Mouse (Mus musculus): ENCODE data around the gene Olfr632.
"Not testable (repeated sequence)": the region's sequence is repeated elsewhere in the genome, so short reads cannot be mapped to it uniquely, and the experiment has no call there.

Olfr632 gene

GRCm38 (mm10) chr7:103934264-103934663, at the start of gene Olfr632:
Olfr632 (plus strand) TSS chr7:103934347.
- in situ Hi-C loops (cut with MboI; ENCODE audit: low pct_unique_long_range_greater_than_20kb in 1 of 2, low sequenced_read_pairs in 2 of 2, unreplicated experiment in 1 of 2): no loop called here

- in situ Hi-C loops (cut with MboI; ENCODE audit: low pct_unique_long_range_greater_than_20kb in 1 of 2, low sequenced_read_pairs in 2 of 2, unreplicated experiment in 1 of 2): no loop called here
Observed at GRCm38 (mm10) chr7:103886152-103886551, 48.0 kb upstream of the Olfr632 start, which contains the start of gene Olfr66. Olfr66 (minus strand) TSS chr7:103886252.

GRCm38 (mm10) chr7:103894385-103894784, 39.8 kb upstream of the Olfr632 start, which contains the start of gene Olfr64:
Olfr64 (minus strand) TSS chr7:103894485.
- in situ Hi-C loops (cut with MboI; ENCODE audit: low pct_unique_long_range_greater_than_20kb in 1 of 2, low sequenced_read_pairs in 2 of 2, unreplicated experiment in 1 of 2): no loop called here

GRCm38 (mm10) chr7:103903187-103903586, 31.0 kb upstream of the Olfr632 start, which contains the start of gene Olfr65:
Olfr65 (plus strand) TSS chr7:103903487.
- in situ Hi-C loops (cut with MboI; ENCODE audit: low pct_unique_long_range_greater_than_20kb in 1 of 2, low sequenced_read_pairs in 2 of 2, unreplicated experiment in 1 of 2): no loop called here

GRCm38 (mm10) chr7:103910047-103910446, 24.1 kb upstream of the Olfr632 start:
- in situ Hi-C loops (cut with MboI; ENCODE audit: low pct_unique_long_range_greater_than_20kb in 1 of 2, low sequenced_read_pairs in 2 of 2, unreplicated experiment in 1 of 2): no loop called here

GRCm38 (mm10) chr7:103912969-103913511, 21.1 kb upstream of the Olfr632 start:
- in situ Hi-C loops (cut with MboI; ENCODE audit: low pct_unique_long_range_greater_than_20kb in 1 of 2, low sequenced_read_pairs in 2 of 2, unreplicated experiment in 1 of 2): no loop called here

GRCm38 (mm10) chr7:103915338-103915737, 18.8 kb upstream of the Olfr632 start:
- in situ Hi-C loops (cut with MboI; ENCODE audit: low pct_unique_long_range_greater_than_20kb in 1 of 2, low sequenced_read_pairs in 2 of 2, unreplicated experiment in 1 of 2): no loop called here

GRCm38 (mm10) chr7:103928525-103928924, 5.6 kb upstream of the Olfr632 start, which contains the start of gene Olfr631:
Olfr631 (plus strand) TSS chr7:103928825.
- in situ Hi-C loops (cut with MboI; ENCODE audit: low pct_unique_long_range_greater_than_20kb in 1 of 2, low sequenced_read_pairs in 2 of 2, unreplicated experiment in 1 of 2): no loop called here

- in situ Hi-C loops (cut with MboI; ENCODE audit: low pct_unique_long_range_greater_than_20kb in 1 of 2, low sequenced_read_pairs in 2 of 2, unreplicated experiment in 1 of 2): no loop called here
Observed at GRCm38 (mm10) chr7:103942730-103943129, 8.6 kb downstream of the Olfr632 start.

- in situ Hi-C loops (cut with MboI; ENCODE audit: low pct_unique_long_range_greater_than_20kb in 1 of 2, low sequenced_read_pairs in 2 of 2, unreplicated experiment in 1 of 2): no loop called here
Observed at GRCm38 (mm10) chr7:103944137-103944536, 10.0 kb downstream of the Olfr632 start, which contains the start of gene Olfr633. Olfr633 (plus strand) TSS chr7:103944437.

GRCm38 (mm10) chr7:103966873-103967272, 32.7 kb downstream of the Olfr632 start:
- in situ Hi-C loops (cut with MboI; ENCODE audit: low pct_unique_long_range_greater_than_20kb in 1 of 2, low sequenced_read_pairs in 2 of 2, unreplicated experiment in 1 of 2): not testable (repeated sequence)

- in situ Hi-C loops (cut with MboI; ENCODE audit: low pct_unique_long_range_greater_than_20kb in 1 of 2, low sequenced_read_pairs in 2 of 2, unreplicated experiment in 1 of 2): no loop called here
Observed at GRCm38 (mm10) chr7:103970852-103971251, 36.7 kb downstream of the Olfr632 start, which contains the start of gene Olfr635. Olfr635 (plus strand) TSS chr7:103971152.

GRCm38 (mm10) chr7:103971782-103972181, 37.6 kb downstream of the Olfr632 start:
- in situ Hi-C loops (cut with MboI; ENCODE audit: low pct_unique_long_range_greater_than_20kb in 1 of 2, low sequenced_read_pairs in 2 of 2, unreplicated experiment in 1 of 2): no loop called here
